Mouse (Mus musculus) myocyte (in vitro differentiated cells): ENCODE data around the gene Rapgef6.

Source experiments
- MAX ChIP-seq: IDR thresholded peaks from one replicate; pipeline ENCODE4 v1.6.1; 2011; ENCODE audit warnings: low read depth, mild to moderate bottlenecking, control low read depth
- MYOD1 ChIP-seq, 3 experiments: IDR thresholded peaks; one replicate each; pipeline ENCODE4 v1.6.1; 2011; ENCODE audit warnings: control low read depth in 2 of 3, low read depth in 2 of 3, mild to moderate bottlenecking in 2 of 3, moderate library complexity in 1 of 3; ENCODE audit not compliant: insufficient read length in 2 of 3, control insufficient read depth in 1 of 3
- POLR2A ChIP-seq: IDR thresholded peaks from one replicate; pipeline ENCODE4 v1.6.1; 2011; ENCODE audit warnings: low read depth, mild to moderate bottlenecking, control low read depth, moderate library complexity; ENCODE audit not compliant: insufficient read length

DNA sequence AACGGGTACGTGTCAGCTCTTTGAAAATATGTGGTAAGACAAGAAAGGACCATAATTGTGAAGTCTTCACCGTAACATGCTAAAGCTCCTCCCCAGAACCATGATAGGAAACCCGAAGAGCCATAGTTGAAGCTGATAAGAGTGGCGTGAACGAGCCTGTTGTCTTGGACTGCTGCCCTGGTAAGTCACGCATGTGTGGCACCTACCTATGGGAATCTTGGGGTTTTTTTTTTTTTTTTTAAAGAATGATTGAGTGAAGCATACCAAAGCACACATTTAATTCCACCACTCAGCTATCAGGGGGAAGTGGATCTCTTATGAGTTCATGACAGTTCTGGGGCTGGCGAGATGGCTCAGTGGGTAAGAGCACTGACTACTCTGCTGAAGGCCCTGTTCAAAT, 179.2 kb downstream of the Rapgef6 start:
- TF ChIP-seq POLR2A, result no peak
- TF ChIP-seq MAX, result no peak
- no peak for TF ChIP-seq MYOD1 (IDR thresholded peaks at IDR 0.05; ENCODE audit: control insufficient read depth in 1 of 3, insufficient read length in 2 of 3, low read depth in 2 of 3)
